Mouse (Mus musculus) spleen, postnatal 14 days (tissue): ENCODE measurements around the gene Dnal1.

Source experiments
- DNase-seq, 2 experiments: peaks; one replicate each; pipeline ENCODE4 v3.0.0; 2021 to 2022; ENCODE audit warnings: low spot score in 2 of 2

Gene Dnal1

DNA sequence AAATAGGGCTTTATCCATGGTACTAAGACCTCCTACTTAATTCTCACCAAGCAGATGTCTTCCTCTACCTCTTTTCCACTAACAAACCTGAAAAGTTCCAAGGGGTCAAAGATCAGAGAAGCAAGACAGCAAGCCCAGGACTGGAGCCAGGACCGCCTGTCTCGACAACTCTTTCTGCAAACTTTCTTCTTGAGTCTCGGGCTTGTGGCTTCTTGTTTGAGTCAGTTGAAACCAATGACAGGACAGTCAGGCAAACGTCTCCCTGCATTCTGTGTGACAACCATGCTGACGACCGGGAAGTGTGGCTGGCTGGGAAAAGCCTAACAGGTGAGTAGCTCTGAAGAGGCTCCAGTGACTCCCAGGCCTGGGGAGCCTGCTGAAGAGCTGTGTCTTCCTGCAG lies 71.4 kb downstream of the Dnal1 start:
- no peak for DNase-seq

DNA sequence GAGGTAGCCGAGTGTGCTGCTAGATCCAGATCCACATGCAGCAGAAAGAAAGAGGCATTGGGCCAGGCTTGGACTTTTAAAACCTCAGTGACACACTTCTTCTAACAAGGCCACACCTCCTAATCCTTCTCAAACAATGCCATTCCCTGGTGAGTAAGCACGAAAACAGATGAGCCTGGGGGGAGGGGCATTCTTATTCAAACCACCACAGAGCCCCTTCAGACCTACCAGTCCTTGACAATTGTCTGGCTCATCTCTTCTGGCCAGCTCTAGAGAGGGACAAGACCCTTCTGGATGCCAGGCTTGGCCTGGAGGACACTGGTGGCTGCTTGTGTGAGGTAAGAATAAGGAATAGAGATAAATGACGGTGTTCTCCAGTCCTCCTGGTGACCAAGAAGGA lies 72.4 kb downstream of the Dnal1 start:
- no peak for DNase-seq

DNA sequence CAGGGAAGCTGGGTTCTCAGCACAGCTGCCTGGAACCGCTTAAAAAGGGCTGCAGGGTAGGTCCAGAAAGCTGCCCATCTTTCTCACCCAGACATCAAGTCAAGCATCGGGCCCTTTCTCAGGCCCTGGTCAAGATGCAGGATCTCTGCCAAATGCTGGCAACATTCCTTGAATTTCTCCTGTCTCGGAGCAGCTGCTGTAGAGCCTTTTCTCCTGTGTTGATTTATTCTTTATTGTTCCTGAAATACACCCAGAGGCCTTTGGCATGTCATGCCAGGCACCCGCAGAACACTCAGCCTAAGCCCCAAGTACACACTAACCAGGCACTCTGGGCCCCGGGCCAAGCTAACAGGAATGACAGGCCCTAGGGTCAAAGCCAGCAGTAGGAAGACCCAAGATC lies 72.8 kb downstream of the Dnal1 start:
- DNase-seq, result no peak

DNA sequence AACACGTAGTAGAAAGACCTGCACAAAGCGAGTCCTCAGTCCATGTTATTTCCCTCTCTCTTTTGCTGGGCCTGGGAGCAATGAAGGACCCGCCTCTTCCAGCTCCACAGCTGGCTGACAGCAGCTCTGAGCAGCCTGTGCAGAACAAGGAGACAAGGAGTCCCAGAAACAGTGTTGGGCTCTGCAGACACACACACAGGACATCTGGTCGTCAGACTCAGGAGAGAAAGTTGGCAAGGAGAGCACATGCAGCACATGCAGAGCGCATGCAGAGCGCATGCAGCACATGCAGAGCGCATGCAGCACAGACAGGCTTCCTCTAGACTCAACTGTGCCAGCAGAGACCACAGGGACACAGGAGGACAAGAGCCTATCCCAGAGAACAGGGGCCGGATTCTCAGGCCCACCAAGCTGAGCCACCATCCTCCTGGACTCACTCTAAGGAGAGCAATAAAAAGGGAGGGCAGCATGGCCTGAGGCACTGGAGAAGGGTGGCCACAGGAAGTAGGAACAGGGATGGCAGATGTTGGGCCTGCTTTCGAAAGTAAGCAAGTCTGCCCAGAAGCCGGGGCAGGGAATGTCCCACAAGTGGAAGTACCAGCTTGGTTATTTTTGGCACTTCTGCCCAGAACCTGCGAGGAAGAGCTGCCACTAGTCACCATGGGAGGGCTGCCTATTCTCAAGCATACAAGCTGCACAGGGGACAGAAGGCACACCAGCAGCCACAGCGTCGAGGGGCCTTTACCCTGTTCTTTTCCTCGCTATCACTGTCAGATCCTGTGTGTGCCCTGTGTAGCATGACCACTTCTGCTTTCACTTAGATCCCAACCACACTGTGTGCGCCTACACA lies 73.8 kb downstream of the Dnal1 start:
- no peak for DNase-seq

DNA sequence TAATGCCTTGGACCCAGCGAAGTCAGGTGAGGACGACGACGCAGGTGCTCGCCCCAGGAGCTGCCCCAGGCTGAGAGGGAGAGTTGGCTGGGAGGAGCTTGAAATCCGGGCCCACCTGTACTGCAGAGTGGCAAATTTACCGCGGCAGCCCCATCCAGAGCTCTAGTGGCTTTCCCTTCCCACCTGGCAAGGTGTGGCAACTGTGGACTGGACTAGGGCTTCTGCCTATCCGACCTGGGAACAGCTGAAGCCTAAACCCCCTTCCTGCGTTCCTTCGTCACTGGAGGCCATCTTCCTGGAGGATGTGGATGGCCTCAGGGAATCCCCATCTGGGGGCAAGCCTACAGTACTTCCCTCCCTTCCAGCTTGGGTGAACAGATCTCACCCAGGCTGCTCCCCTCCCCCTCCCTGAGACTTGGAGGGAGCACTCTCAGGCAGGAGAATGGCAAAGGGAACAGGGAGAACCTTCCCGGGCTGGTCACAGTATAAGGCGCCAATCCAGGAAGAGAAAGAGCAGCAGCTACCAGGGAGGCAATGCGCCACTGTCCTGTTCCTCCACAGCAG lies 74.8 kb downstream of the Dnal1 start:
- DNase-seq, result no peak

DNA sequence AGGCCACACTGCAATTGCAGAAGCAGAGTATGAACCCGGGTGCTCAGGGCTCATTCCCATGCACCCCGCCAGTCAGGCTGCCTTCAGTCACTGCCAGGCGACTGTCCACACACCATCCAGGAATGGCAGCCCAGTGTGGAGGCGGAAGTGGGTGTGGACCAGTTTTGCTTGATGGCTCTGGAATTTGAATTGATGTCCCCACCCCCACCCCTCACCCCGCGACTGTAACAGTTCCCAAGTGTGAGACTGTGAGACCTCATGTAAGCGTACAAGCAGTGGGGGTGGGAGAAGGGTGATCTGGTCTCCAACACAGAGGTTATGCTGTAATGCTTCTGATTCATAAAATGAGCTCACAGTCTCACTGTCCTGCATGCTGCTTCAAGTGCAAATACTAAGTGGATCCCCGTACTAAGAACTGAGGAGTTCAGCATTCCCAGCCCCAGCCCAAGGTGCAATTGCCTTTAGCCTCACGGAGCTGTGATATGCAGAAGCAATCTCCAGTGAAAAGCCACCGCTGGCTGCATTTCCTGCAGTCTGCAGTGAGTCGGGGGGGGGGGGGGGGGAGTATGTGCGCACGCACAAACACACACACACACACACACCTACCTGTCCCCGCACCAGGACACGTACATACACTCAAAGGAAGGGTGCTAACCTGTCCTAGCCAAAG lies 76.1 kb downstream of the Dnal1 start:
- no peak for DNase-seq

DNA sequence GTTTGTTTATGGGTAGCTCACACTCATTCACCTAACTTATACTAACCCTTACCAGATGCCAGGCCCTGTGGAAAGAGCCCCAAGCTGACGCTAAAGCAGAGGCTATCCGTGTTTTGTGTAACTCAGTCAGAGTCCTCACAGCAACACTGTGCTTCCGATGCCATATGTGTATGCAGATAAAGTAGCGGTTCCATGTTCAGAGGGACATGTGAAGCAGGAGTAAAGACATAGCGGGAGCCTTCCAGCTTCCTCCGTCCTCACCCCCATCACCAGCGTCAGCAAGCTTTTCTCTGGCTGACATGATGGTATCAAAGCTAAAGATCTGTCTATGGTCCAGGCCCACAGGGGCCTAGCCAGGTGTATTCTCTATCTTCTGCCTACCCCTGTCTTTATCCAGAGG lies 77.0 kb downstream of the Dnal1 start:
- DNase-seq, result no peak

DNA sequence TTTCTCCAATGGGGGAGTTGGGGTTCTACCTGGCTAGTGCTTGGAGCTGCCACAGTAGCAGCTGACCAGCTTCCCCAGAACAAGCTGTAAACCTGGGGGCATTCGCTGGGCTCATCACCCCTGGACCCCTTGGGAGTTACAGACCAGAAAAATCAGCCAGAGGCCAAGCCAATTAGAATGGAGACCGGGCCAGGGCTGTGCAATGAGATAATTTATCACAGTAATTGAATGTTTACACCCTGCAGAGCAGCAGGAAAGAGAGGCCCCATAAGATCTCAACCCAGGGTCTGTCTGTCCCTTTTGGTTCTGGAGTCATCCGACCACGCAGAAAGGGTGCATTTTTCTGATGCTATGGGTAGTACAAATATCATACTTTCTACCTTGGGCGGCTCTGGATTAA lies 77.6 kb downstream of the Dnal1 start:
- DNase-seq, result no peak

DNA sequence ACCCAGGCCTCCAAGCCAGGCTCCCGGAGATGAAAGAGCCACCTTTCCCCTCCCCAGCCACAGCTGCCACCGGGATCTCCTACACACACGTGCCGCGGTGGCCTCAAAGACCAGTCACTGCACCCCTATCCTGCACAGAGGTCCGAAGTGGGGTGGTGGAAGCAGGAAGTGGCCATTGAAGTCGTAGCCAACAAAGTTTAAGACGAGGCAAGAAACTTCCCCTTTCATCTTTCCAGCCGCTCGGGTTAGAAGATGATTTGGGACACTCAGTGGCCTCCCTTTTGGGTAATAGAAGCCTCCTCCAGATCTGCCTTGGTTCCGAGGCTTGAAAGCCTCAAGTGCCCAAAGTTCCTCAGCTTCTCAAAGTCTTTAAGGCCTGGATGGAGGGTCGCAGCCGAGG lies 78.1 kb downstream of the Dnal1 start:
- no peak for DNase-seq

DNA sequence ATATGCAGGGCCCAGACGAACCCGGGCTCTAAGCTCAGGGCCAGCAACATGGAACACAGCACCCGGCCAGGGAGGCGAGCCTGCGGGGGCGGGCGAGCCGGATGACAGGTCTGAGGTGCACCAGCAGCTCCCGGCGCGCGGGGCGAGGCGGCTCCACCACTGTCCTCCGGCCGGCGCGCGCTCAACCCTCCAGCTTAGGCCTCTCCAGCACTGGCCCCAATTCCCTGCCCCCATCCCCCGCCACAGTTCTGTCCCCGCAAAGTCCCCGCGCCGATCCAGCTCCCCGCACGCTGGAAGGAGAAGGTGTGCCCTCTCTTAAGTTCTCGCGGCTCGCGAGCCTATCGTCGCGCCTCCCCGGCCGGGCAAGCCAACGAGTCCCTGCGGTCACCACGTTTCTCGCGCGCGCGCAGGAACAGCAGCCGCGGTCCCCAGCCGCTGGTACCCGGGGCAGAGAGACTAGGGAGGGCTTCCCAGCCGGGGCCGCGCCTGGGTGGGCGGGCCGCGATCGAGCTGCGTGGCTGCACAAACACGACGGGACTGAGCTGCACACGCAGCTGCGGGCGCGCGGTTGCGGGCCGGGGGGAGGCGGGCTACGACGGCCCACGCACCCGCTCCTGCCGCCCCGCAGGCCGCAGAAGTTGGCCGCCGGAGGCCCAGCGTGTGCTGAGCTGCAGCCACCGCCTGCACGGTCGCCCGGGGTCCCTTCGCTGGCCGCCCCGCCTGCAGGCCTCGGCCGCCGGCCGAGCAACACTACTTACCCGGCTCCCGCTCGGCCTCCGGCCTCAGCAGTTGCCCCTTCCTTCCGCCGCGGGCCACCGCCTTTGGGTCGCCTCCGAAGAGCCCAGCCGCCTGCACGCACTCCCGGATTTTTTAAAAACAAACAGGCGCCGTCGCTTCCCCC lies 78.8 kb downstream of the Dnal1 start:
- DNase-seq, result peak in 1 of 2 experiments; percentile 69

DNA sequence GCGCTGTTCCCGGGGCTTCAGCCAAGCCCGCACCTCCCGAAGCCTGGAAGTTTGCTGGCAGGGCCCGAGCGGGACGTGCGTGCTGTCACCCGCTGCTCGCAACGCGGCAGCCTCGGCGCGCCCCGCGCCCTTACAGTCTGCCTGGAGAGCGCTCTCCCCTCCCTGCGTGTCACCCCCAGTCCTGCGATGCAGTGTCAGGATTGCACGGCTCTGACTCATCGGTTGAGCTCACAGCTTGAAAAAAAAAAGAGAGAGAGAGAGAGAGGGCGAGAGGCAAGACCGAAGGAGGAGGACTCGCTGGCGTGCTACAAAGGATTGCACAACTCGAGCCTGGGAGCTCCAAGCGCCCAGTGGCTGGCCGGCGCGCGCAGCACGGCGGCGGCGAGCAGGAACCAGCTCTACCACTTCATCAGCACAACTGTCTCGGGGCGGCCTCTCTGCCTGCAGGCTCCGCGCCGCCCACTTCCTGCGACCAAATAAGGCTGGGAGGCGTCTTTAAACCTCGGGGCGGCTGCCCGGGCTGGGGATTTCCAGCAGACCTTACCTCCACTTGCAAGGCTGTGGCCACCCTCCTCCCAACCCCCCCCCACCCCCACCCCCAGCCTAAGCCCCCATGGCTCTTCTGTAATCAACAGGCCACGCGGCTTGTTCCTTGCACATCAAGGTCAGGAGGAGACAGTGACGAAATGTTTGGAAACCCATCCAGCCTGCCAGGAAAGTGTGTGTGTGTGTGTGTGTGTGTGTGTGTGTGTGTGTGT lies 79.7 kb downstream of the Dnal1 start:
- DNase-seq, result peak; percentile 86 to 92

DNA sequence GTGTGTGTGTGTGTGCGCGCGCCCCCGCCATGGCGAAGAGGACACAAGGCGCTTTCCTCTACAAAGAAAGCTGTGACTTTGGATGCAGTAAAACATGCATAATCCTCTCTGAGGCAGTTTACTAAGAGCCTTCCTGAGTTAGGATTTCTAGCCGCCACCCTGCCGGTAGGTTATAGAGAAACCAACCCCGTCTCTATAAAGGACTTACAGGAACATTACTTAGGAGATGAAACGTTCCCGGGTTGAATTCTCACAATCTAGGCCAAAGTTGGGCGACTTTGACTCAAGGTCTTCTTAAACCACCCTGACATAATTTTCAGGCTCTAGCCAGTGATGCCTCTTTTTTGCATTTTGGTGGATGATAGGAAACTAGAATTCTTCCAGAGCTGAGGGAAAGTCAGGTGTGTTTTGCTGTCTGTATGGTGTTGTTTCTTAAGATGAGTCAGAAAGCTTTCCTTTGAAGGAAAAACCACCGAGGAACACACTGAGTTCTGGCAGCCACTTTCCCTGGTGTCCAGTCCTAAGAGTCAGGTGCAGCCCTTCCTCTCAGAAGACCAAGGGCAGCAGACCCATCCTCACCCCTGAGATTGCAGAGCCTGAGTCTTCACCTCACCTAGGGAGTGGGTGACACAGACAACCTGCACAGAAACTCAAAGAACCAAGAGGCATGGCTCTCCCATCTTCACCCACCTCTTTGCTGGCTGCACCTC lies 80.4 kb downstream of the Dnal1 start:
- no peak for DNase-seq

DNA sequence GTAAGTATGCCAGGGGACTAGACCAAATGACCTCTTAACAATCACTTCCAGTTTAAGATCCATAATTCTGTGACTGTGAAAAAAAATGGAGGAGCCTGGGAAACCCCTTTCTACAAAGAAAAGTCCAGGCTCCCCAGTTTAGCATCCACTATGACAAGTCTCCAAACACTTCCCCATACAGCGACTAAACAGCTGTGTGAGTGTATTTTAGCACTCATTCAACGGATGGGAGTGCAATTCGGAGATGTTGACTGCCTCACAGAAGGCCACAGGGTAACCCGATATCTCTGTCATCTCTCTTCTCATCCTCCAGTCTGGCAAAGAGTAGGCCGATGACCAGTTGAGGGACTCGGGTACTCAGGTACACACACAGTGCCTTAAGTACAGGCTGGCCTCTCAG lies 81.0 kb downstream of the Dnal1 start:
- no peak for DNase-seq
